Mouse (Mus musculus) neural tube, embryonic 12.5 days (tissue): ENCODE results near the gene Fgfr2. TPM values are rescaled to one million over a fixed set of nuclear protein-coding genes. Genes with fewer than 3 reads are reported as not detected.
"Not testable (repeated sequence)": the region's sequence is repeated elsewhere in the genome, so short reads cannot be mapped to it uniquely, and the experiment has no call there.

Experiments
- ATAC-seq: fragments of 200-750 bp; cut with Nextera tagmentation; 2 replicates; pipeline ENCODE4 v1.8.0; 2017; ENCODE audit warnings: low read depth, mild to moderate bottlenecking, moderate TSS enrichment, moderate library complexity; ENCODE audit not compliant: low FRiP score
- H3K27ac ChIP-seq: fragments of 300-500 bp; sonication (generic); 2 replicates; pipeline ENCODE4 v1.5.1; 2016
- H3K27me3 ChIP-seq: fragments of 300-500 bp; sonication (generic); replicated peaks from 2 replicates; pipeline ENCODE4 v1.6.1; 2016; ENCODE audit warnings: mild to moderate bottlenecking
- H3K36me3 ChIP-seq: fragments of 300-500 bp; sonication (generic); 2 replicates; pipeline ENCODE4 v1.6.1; 2016; ENCODE audit warnings: mild to moderate bottlenecking
- H3K4me1 ChIP-seq: fragments of 300-500 bp; sonication (generic); 2 replicates; pipeline ENCODE4 v1.6.1; 2016
- H3K4me2 ChIP-seq: fragments of 300-500 bp; sonication (generic); replicated peaks from 2 replicates; pipeline ENCODE4 v1.6.1; 2016; ENCODE audit warnings: mild to moderate bottlenecking
- H3K4me3 ChIP-seq: fragments of 300-500 bp; sonication (generic); 2 replicates; pipeline ENCODE4 v1.5.1; 2016
- H3K9ac ChIP-seq: fragments of 300-500 bp; sonication (generic); 2 replicates; pipeline ENCODE4 v1.6.1; 2016; ENCODE audit warnings: mild to moderate bottlenecking
- H3K9me3 ChIP-seq: fragments of 300-500 bp; sonication (generic); 2 replicates; pipeline ENCODE4 v1.6.1; 2016; ENCODE audit warnings: mild to moderate bottlenecking
- WGBS: fragments of 180-500 bp; shearing (Covaris S2); methylation state at CpG from one replicate; pipeline ENCODE4 v1.1.7; 2016; 5-methylcytosine and 5-hydroxymethylcytosine counted together
- microRNA-seq: library from miRNA; unstranded; fragments of <30 nt; microRNA quantifications from one replicate; pipeline ENCODE4, GENCODE M21; 2017
- polyA plus RNA-seq: library from polyadenylated mRNA; unstranded; fragments of >200 nt; fragmentation: Nextera tagmentation; extraction: Ambion mirVana; gene quantifications from 2 replicates; pipeline ENCODE4 v1.2.1, GENCODE M21; 2016

Gene Fgfr2
- polyA plus RNA-seq, 1 experiment from 2014 or later, result 65.0 TPM

DNA sequence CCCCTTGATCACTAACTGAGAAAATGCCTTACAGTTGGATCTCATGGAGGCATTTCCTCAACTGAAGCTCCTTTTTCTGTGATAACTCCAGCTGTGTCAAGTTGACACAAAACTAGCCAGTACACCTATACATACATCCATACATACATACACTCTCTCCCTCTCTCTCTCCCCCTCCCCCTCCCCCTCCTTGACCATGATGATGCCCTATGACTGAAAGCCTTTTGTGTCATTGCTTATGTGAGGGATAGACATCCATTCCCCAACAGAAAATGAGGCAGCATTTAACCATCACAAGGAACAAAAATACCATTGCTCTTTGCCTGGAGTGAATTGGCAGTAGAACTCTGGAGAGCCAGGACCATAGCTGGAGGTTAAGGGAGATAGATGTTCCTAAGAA is 2988.7 kb downstream of the Fgfr2 start:
- not testable (repeated sequence) for H3K4me3 ChIP-seq, ATAC-seq, H3K9ac ChIP-seq, H3K9me3 ChIP-seq, H3K4me2 ChIP-seq, H3K4me1 ChIP-seq, H3K27ac ChIP-seq, H3K27me3 ChIP-seq, H3K36me3 ChIP-seq

DNA sequence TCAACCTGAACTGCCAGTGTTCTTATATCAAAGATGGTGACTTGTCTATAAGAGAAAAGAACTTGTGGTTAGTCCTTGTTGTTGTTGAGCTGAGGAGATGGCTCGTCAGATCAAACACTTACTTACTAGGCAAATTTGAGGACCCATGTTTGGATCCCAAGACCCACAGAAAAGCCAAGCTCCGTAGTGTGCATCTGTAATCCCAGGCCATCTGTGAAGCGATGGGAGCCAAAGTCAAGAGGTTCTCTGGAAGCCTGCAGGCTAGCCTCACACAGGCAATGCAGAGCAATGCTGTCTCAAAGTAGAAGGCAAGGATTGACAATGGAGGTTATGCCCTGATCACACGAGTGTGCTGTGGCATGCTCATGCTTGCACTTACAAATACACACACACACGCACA is 2992.9 kb downstream of the Fgfr2 start:
- no peak for ATAC-seq
- 94% methylated on average over 5 of the region's 5 CpGs for WGBS
- Histone ChIP-seq H3K4me1 (no peaks in the 10 kb centered on the region), H3K9me3 (no peaks in the 10 kb centered on the region), H3K36me3 (no peaks in the 10 kb centered on the region), H3K27ac (no peak overlapping the region), H3K4me3 (no peak overlapping the region), H3K9ac (no peak overlapping the region), H3K4me2 (no peak overlapping the region), H3K27me3 (no peaks in the 10 kb centered on the region)

DNA sequence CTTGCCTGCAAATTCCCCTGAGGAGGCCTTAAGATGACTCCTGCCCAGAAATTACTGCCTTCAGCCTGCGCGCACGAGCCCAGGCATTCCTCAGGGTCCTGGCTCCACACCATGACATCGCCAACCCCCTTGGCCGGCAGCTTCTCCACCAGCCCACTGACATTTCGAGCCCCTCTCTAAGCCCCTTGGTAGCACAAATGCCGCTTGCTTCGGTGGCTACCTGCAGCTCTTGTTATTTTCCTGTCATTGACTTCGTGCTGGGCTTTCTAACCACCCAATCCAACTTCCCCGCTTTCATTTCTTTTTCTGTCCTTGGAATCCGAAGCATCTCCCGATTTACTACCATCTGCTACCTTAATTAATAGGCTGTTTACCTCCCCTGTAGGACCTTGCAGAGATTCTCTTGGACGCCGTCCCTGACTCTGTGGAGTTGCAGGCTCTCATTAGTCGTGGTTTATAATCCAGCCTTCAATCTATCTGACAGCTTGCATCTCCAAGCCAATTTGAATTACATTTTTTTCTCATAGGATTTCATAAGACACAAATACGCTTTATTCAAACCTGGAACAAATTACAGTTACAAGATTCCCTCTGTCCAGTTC is 2993.7 kb downstream of the Fgfr2 start:
- H3K4me1 ChIP-seq, result no peaks in the 10 kb centered on the region
- H3K27ac ChIP-seq, result no peak overlapping the region
- H3K4me3 ChIP-seq, result no peak overlapping the region
- 21% methylated on average over 16 of the region's 16 CpGs for WGBS
- H3K9me3 ChIP-seq, result no peaks in the 10 kb centered on the region
- ATAC-seq, result no peak
- H3K27me3 ChIP-seq, result no peaks in the 10 kb centered on the region
- no peaks in the 10 kb centered on the region for H3K36me3 ChIP-seq
- H3K4me2 ChIP-seq, result peak overlapping the region; percentile 34
- no peak overlapping the region for H3K9ac ChIP-seq

DNA sequence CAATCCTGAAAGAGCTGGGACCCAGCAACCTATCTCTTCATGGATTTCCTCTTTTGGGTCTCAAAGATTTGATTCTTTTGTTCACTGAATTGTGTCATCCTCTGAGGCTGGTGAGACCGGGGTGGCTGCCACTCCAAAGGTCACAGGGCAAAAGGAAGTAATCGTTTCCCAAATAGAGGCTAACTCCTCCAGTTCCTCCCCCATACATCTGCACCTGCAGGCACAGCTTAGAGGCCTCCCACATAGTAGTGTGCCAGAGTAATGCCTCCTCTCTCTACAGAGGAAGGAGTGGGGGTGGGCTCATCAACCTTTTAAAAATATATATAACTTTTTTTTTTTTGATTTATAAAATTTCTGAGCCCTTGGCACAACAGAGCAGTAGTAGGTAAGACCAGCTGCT is 3001.6 kb downstream of the Fgfr2 start:
- H3K4me1 ChIP-seq, result no peaks in the 10 kb centered on the region; the same call in 1 of the 2 replicates
- H3K36me3 ChIP-seq, result no peaks in the 10 kb centered on the region
- H3K27me3 ChIP-seq, result no peaks in the 10 kb centered on the region
- H3K9ac ChIP-seq, result no peak overlapping the region
- no peak overlapping the region for H3K27ac ChIP-seq
- no peak for ATAC-seq
- 19% methylated on average over 2 of the region's 2 CpGs for WGBS
- no peak overlapping the region for H3K4me2 ChIP-seq
- no peak overlapping the region for H3K4me3 ChIP-seq
- no peaks in the 10 kb centered on the region for H3K9me3 ChIP-seq

DNA sequence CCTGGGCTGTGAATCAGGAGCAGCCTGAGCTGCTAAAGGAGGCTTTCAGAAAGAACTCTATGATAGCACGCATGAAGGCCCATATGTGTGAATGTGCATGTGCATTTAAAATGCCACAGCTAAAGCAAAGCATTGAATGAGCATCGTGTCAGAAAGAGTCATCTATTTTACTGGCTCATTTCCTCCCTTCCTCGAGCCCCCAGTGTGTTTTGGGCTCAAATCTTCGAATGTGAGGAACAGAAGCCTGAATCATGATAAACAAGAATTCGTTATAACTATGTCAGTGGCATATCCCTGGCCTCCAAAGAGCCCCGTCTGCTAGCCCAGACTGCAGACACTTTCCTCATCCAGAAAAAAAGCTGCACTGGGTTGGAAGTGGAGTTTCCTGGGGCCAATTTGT is 3003.7 kb downstream of the Fgfr2 start:
- Histone ChIP-seq H3K27ac (no peak overlapping the region), H3K4me3 (no peak overlapping the region), H3K4me1 (no peaks in the 10 kb centered on the region; the same call in 1 of the 2 replicates), H3K9ac (no peak overlapping the region), H3K4me2 (no peak overlapping the region), H3K27me3 (no peaks in the 10 kb centered on the region), H3K9me3 (no peaks in the 10 kb centered on the region), H3K36me3 (no peaks in the 10 kb centered on the region)
- no peak for ATAC-seq
- 52% methylated on average over 6 of the region's 6 CpGs for WGBS

DNA sequence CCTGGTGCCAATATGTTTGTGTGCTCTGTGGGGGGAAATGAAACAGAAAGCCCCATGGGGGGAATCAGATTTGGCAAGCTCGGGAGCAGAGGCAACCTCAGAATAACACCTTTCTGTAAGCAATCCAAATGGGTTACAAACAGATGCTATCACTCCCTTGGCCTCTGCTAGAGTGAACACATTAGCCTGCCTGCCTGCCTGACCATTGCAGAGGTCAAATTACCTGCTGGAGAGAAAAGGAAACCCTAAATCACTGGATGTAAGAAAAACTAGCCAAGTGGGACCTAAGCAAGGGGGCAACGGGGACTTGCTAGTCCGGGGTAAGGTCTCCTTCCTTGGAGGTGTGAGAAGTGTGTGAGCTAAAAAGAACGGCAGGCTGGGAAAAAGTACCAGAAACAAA is 3004.4 kb downstream of the Fgfr2 start:
- Histone ChIP-seq H3K4me3 (no peak overlapping the region), H3K4me1 (no peaks in the 10 kb centered on the region; the same call in 1 of the 2 replicates), H3K9me3 (no peaks in the 10 kb centered on the region), H3K27ac (no peak overlapping the region), H3K4me2 (no peak overlapping the region), H3K27me3 (no peaks in the 10 kb centered on the region), H3K36me3 (no peaks in the 10 kb centered on the region), H3K9ac (no peak overlapping the region)
- WGBS, result 32% methylated on average over 4 of the region's 4 CpGs
- no peak for ATAC-seq

DNA sequence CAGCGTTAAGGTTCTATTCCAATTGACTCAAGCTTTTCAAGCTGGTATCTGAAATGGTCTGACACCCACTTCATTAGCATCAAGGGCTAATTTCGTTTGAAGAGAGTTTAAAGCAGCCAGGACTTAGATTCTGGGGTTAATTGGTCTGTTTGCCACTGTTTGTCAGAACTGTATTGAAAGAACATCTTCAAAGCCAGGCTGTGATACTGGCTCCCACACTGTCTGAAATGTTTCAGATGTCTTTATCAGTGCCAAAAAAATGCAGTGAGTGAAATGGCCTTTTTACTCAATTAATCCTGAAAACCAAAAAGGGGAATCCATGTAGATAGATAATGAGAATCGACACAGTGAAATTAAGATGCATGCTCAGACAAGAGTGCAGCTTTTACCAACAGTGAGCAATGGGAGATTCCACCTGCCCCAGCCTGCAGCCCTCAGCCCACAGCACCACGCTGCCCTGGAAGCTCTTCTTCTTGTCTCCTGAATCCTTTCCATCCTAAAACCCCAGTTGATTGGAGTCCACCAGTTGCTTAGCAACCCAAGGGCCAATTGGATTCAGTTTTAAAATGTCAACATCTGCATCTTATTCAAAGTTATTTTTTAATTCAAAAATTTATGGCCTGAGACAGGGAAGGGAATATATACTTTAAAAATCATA is 3005.6 kb downstream of the Fgfr2 start:
- Histone ChIP-seq H3K27ac (no peak overlapping the region), H3K36me3 (no peaks in the 10 kb centered on the region), H3K9ac (no peak overlapping the region), H3K4me3 (no peak overlapping the region), H3K4me2 (no peak overlapping the region), H3K27me3 (no peaks in the 10 kb centered on the region), H3K4me1 (no peaks in the 10 kb centered on the region; the same call in 1 of the 2 replicates), H3K9me3 (no peaks in the 10 kb centered on the region)
- ATAC-seq, result no peak
- 27% methylated on average over 4 of the region's 4 CpGs for WGBS

DNA sequence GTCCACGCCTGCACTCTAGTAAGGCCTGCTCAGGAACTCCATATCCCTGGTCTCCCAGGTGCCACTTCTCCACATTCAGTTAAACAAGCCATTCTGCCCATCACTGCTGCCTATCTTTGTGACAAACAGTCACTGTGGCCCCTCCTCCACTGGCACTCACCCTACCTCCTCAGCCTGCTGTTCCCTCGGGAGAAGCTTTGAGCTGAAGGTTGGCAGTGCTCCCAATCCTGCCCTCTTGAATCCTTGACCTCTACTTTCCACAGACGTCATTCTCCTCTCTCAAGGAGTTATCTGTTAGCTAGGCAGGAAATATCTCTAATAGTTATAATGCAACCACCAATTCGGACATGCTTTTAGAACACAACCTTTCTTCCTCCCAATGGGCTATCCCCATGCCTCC is 3008.7 kb downstream of the Fgfr2 start:
- Histone ChIP-seq H3K27ac (no peak overlapping the region), H3K4me1 (no peaks in the 10 kb centered on the region; the same call in 1 of the 2 replicates), H3K27me3 (no peaks in the 10 kb centered on the region), H3K4me2 (no peak overlapping the region), H3K9me3 (no peaks in the 10 kb centered on the region), H3K36me3 (no peaks in the 10 kb centered on the region), H3K9ac (no peak overlapping the region), H3K4me3 (no peak overlapping the region)
- ATAC-seq, result no peak
- WGBS, result 82% methylated on average over 4 of the region's 4 CpGs

Small RNA genes lying within 50 kb of the gene (microRNA-seq; reads per million reads assigned to microRNA genes)
- not detected for gene Mir7061

Other genes with a start within 250 kb of the Fgfr2 start
- gene Zranb1, start 192.2 kb downstream of the Fgfr2 start, polyA plus RNA-seq, result 17.4 and 19.7 TPM in 2 replicates
- gene Ctbp2, start 1.0 kb upstream of the Fgfr2 start, polyA plus RNA-seq, result 122 and 131 TPM in 2 replicates